Mouse (Mus musculus) frontal cortex, postnatal 10 days (tissue): ENCODE measurements at regions not wholly inside any gene's neighbourhood (a gene's known extent, or its start where the extent isn't known, plus 50 kb on each side); places are given as distances from the start of the nearest gene placed in this dataset.
A peak's percentile ranks its signal among the peaks of the same experiment; 100 is the strongest.
"Not testable (repeated sequence)": the region's sequence is repeated elsewhere in the genome, so short reads cannot be mapped to it uniquely, and the experiment has no call there.

ENCODE experiments used
- DNase-seq, 2 experiments: peaks; one replicate each; pipeline ENCODE4 v3.0.0; 2022; ENCODE audit warnings: low spot score in 2 of 2, mixed read lengths in 1 of 2

DNA sequence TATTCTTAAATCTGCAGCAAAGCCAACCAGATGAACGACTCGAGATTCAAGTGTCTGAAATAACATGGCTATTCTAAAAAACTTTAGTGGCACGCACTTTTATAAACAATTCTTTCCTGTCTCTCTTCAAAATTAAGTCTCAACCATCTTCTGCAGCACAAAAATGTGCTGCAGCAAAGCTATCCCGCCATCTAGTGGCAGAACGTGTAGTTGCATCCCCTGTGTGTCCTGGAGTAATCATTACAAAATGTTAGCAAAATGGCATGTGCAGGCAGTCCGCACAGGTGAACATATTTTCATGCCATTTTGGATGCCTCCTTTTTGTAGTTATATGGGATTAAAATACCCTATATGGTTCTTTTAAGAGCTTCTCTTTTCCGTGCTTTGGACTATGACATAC, 293.1 kb upstream of the Slc7a14 start:
- DNase-seq, result peak; percentile 13 to 75

DNA sequence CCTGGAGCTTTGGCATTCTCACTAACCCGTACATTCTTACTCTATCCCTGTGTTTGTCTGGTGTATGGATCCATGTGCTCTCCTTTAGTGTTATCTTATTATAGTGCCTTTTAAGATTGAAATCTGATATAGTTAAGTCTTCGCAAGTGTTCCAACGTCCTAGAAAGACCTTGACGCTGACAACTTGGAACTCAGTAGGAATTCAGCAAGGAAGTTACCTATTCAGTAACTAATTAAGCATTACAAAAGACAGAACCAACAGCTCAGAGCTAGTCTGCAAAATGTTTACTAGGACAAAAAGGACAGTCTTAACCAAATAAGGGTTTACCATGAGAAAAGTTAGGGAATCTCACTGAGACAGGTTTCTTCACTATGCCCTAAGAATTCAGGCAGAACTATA, 286.4 kb upstream of the Slc7a14 start:
- DNase-seq, result not testable (repeated sequence)

DNA sequence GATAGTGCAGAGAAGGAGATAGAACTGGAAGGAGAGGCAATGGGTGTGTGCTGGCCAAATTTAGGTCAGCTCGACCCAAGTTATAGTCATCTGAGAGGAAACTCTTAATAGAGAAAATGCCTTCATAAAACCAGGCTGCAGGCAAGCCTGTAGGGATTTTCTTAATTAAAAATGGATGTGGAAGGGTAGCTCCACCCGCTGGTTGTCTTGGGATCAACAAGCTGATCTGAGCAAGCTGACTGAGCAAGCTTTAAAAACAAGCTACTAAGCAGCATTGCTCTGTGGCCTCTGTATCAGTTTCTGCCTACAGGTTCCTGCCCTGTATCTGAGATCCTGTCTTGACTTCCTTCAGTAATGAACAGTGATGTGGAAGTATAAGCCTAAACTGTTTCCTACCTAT, 275.8 kb upstream of the Slc7a14 start:
- DNase-seq, result no peak

DNA sequence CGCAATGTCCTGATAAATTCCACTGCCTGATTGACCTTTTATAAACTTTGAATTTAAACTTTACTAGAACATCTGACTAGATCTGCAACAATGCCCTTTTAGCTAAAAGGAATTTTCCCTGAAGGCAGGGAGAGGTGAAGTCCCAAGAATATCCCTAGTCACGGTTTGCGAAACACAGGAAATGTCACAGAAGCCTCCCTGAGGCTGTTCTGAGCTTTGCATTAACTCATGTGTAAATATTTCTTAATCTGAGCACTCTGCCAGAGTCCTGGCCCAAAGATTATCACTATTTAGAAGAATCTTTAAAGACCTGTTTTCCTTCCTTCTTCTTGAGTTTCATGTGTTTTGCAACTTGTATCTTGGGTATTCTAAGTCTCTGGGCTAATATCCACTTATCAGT, 263.7 kb upstream of the Slc7a14 start:
- DNase-seq, result no peak
